In the genomic region with DNA sequence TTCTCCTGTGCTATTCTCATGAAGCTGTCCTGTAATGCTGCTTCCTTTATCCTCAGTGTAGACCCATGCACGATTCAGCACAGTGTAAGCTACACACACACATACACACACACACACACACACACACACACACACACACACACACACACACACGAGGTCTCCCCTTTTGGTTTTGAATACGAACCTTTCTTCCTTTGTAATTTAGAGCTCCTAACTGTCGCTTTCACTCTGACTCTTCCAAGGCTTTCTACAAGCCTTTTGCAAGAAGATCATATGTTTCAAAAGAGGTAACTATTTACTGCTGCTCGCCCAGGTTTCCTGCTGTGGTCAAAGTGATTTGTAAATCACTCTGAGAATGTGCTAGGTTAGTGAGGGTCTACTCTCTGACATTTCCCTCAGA, we compare ENCODE assay signal across 15 mouse cellular contexts.
"Had no signal": no experiment of that assay in that cellular context is flagged by ENCODE, and none has a peak within 500 bp of the region (broad histone marks: within the 10 kb centered on the region; RNA-seq: fewer than 3 reads in every experiment).

No protein-coding gene starts in this region.

- H3K4me2 ChIP-seq: limb, embryonic 13.5 days; liver, embryonic 11.5 days; liver, embryonic 15.5 days had no signal

- H3K27me3 ChIP-seq: limb, embryonic 13.5 days; liver, embryonic 15.5 days had no signal

- H3K9ac ChIP-seq: limb, embryonic 13.5 days; liver, embryonic 15.5 days had no signal

- H3K4me1 ChIP-seq: liver, embryonic 15.5 days had no signal

- H3K27ac ChIP-seq: kidney, postnatal 0 days; layer of hippocampus, adult 2 months; limb, embryonic 13.5 days; liver, embryonic 15.5 days had no signal

- ATAC-seq: lung, postnatal 0 days had no signal

- H3K36me3 ChIP-seq: limb, embryonic 13.5 days; liver, embryonic 15.5 days had no signal

- H3K4me3 ChIP-seq: layer of hippocampus, adult 2 months; limb, embryonic 13.5 days; liver, embryonic 15.5 days had no signal

- DNase-seq: kidney, adult 11 months; kidney, adult 9 months; kidney, postnatal 4 days; left cerebral cortex, postnatal 4 days; lung, adult 2 months; lung, postnatal 36 days; right cerebral cortex, adult 18-20 months; right cerebral cortex, postnatal 25 days; thymus, postnatal 36 days had no signal

- H3K9me3 ChIP-seq: limb, embryonic 13.5 days; liver, embryonic 15.5 days had no signal
